Mouse (Mus musculus) bone marrow macrophage, adult 2 months (primary cell): ENCODE measurements at regions not wholly inside any gene's neighbourhood (a gene's known extent, or its start where the extent isn't known, plus 50 kb on each side); places are given as distances from the start of the nearest gene placed in this dataset.

Experiments
- H3K27ac ChIP-seq: 2 replicates; pipeline ENCODE4 v1.5.1; 2012; ENCODE audit warnings: low read depth, low read length; ENCODE audit not compliant: insufficient read depth
- H3K4me1 ChIP-seq: 2 replicates; pipeline ENCODE4 v1.6.1; 2012; ENCODE audit warnings: low read length; ENCODE audit not compliant: control insufficient read depth, insufficient read depth
- H3K4me3 ChIP-seq: 2 replicates; pipeline ENCODE4 v1.5.1; 2012; ENCODE audit warnings: mild to moderate bottlenecking, low read length, moderate library complexity; ENCODE audit not compliant: insufficient read depth
- CTCF ChIP-seq: IDR thresholded peaks from 2 replicates; pipeline ENCODE4 v1.5.1; 2012; ENCODE audit warnings: low read depth, mild to moderate bottlenecking, low read length, moderate library complexity
- POLR2A ChIP-seq: IDR thresholded peaks from 2 replicates; pipeline ENCODE4 v1.6.1; 2012; ENCODE audit warnings: mild to moderate bottlenecking, low read depth, low read length, borderline replicate concordance

- Histone ChIP-seq H3K4me3 (no peak overlapping the region), H3K27ac (no peak overlapping the region), H3K4me1 (no peaks in the 10 kb centered on the region)
- TF ChIP-seq POLR2A (no peak), CTCF (no peak)
Measured at GRCm38 (mm10) chr7:136003291-136003690, 287.1 kb upstream of the Mki67 start.

- H3K27ac ChIP-seq, result no peak overlapping the region
- TF ChIP-seq CTCF (no peak), POLR2A (no peak)
- no peaks in the 10 kb centered on the region for H3K4me1 ChIP-seq
Measured at GRCm38 (mm10) chr7:136007796-136008455, 291.8 kb upstream of the Mki67 start.

GRCm38 (mm10) chr7:136008486-136008885 is 292.3 kb upstream of the Mki67 start:
- no peaks in the 10 kb centered on the region for H3K4me1 ChIP-seq
- H3K27ac ChIP-seq, result no peak overlapping the region
- no peak overlapping the region for H3K4me3 ChIP-seq
- no peak for TF ChIP-seq CTCF
- no peak for TF ChIP-seq POLR2A

More at GRCm38 (mm10) chr7:136007796-136008455, 291.8 kb upstream of the Mki67 start:
- H3K4me3 ChIP-seq, result no peak overlapping the region

- H3K27ac ChIP-seq, result no peak overlapping the region
- H3K4me1 ChIP-seq, result no peaks in the 10 kb centered on the region
- TF ChIP-seq CTCF (peak; percentile 53; the same call in 1 of the 2 replicates), POLR2A (no peak)
- no peak overlapping the region for H3K4me3 ChIP-seq
Measured at GRCm38 (mm10) chr7:136010013-136010412, 293.9 kb upstream of the Mki67 start.

- no peaks in the 10 kb centered on the region for H3K4me1 ChIP-seq
- TF ChIP-seq POLR2A (no peak), CTCF (no peak)
- no peak overlapping the region for H3K4me3 ChIP-seq
- H3K27ac ChIP-seq, result no peak overlapping the region
Measured at GRCm38 (mm10) chr7:136014706-136015105, 298.5 kb upstream of the Mki67 start.

GRCm38 (mm10) chr7:136016918-136017317 is 300.8 kb upstream of the Mki67 start:
- TF ChIP-seq CTCF (no peak), POLR2A (no peak)
- Histone ChIP-seq H3K4me1 (no peaks in the 10 kb centered on the region), H3K27ac (no peak overlapping the region)

GRCm38 (mm10) chr7:136020577-136020976 is 304.4 kb upstream of the Mki67 start:
- no peak for TF ChIP-seq CTCF
- TF ChIP-seq POLR2A, result no peak
- no peak overlapping the region for H3K27ac ChIP-seq
- H3K4me1 ChIP-seq, result no peaks in the 10 kb centered on the region
- no peak overlapping the region for H3K4me3 ChIP-seq

More at GRCm38 (mm10) chr7:136016918-136017317, 300.8 kb upstream of the Mki67 start:
- no peak overlapping the region for H3K4me3 ChIP-seq

- H3K27ac ChIP-seq, result no peak overlapping the region
- TF ChIP-seq CTCF (no peak), POLR2A (no peak)
- no peak overlapping the region for H3K4me3 ChIP-seq
- no peaks in the 10 kb centered on the region for H3K4me1 ChIP-seq
Measured at GRCm38 (mm10) chr7:136021071-136021470, 304.9 kb upstream of the Mki67 start.

GRCm38 (mm10) chr7:136022781-136023448 is 306.8 kb upstream of the Mki67 start:
- Histone ChIP-seq H3K27ac (no peak overlapping the region), H3K4me3 (no peak overlapping the region), H3K4me1 (no peaks in the 10 kb centered on the region)
- TF ChIP-seq CTCF (no peak), POLR2A (no peak)

GRCm38 (mm10) chr7:136026451-136026850 is 310.3 kb upstream of the Mki67 start:
- no peak overlapping the region for H3K27ac ChIP-seq
- TF ChIP-seq CTCF (no peak), POLR2A (no peak)
- H3K4me1 ChIP-seq, result no peaks in the 10 kb centered on the region
- no peak overlapping the region for H3K4me3 ChIP-seq
